Mouse (Mus musculus) heart, postnatal 0 days (tissue): ENCODE measurements at regions not wholly inside any gene's neighbourhood (a gene's known extent, or its start where the extent isn't known, plus 50 kb on each side); places are given as distances from the start of the nearest gene placed in this dataset.

Experiments
- ATAC-seq: fragments of 200-750 bp; cut with Nextera tagmentation; 2 replicates; pipeline ENCODE4 v1.8.0; 2017; ENCODE audit warnings: low read depth, moderate number of reproducible peaks, moderate library complexity; ENCODE audit not compliant: insufficient read depth
- DNase-seq: peaks from one replicate; pipeline ENCODE4 v3.0.0-alpha.2; 2016; ENCODE audit warnings: low spot score
- H3K27ac ChIP-seq: fragments of 300-500 bp; sonication (generic); 2 replicates; pipeline ENCODE4 v1.5.1; 2014; ENCODE audit warnings: low read depth, mild to moderate bottlenecking
- H3K27me3 ChIP-seq: fragments of 300-500 bp; sonication (generic); 2 replicates; pipeline ENCODE4 v1.6.1; 2014; ENCODE audit warnings: low read length, mixed read lengths; ENCODE audit not compliant: control insufficient read depth, insufficient read depth
- H3K36me3 ChIP-seq: fragments of 300-500 bp; sonication (generic); replicated peaks from 2 replicates; pipeline ENCODE4 v1.6.1; 2014; ENCODE audit warnings: low read length, mixed read lengths; ENCODE audit not compliant: control insufficient read depth, insufficient read depth
- H3K4me1 ChIP-seq: fragments of 300-500 bp; sonication (generic); 2 replicates; pipeline ENCODE4 v1.6.1; 2014; ENCODE audit warnings: antibody characterized with exemption; ENCODE audit not compliant: control insufficient read depth, insufficient read depth
- H3K4me2 ChIP-seq: fragments of 300-500 bp; sonication (generic); 2 replicates; pipeline ENCODE4 v1.6.1; 2014; ENCODE audit warnings: low read depth, mild to moderate bottlenecking, low read length, moderate library complexity
- H3K4me3 ChIP-seq: fragments of 300-500 bp; sonication (generic); 2 replicates; pipeline ENCODE4 v1.5.1; 2014; ENCODE audit warnings: low read depth, low read length
- H3K9ac ChIP-seq: fragments of 300-500 bp; sonication (generic); replicated peaks from 2 replicates; pipeline ENCODE4 v1.6.1; 2014; ENCODE audit warnings: low read depth, low read length, mixed read lengths
- H3K9me3 ChIP-seq: fragments of 300-500 bp; sonication (generic); replicated peaks from 2 replicates; pipeline ENCODE4 v1.6.1; 2016; ENCODE audit warnings: low read length; ENCODE audit not compliant: control insufficient read depth
- CTCF ChIP-seq: IDR thresholded peaks from 2 replicates; pipeline ENCODE4 v1.5.1; 2016; ENCODE audit warnings: antibody characterized with exemption, control low read depth, low read depth
- EP300 ChIP-seq: IDR thresholded peaks from 2 replicates; pipeline ENCODE4 v1.6.1; 2016; ENCODE audit warnings: antibody characterized with exemption, low read depth
- WGBS: fragments of 180-500 bp; shearing (Covaris S2); extraction: QIAGEN DNeasy Blood & Tissue Kit; methylation state at CpG from one replicate; pipeline ENCODE4 v1.1.7; 2014; 5-methylcytosine and 5-hydroxymethylcytosine counted together

GRCm38 (mm10) chr5:100231574-100231973, 72.0 kb upstream of the Tmem150c start:
- Histone ChIP-seq H3K4me2 (no peak overlapping the region), H3K9me3 (no peaks in the 10 kb centered on the region), H3K27ac (no peak overlapping the region), H3K4me1 (no peaks in the 10 kb centered on the region), H3K36me3 (no peaks in the 10 kb centered on the region), H3K27me3 (no peaks in the 10 kb centered on the region), H3K9ac (no peak overlapping the region), H3K4me3 (no peak overlapping the region)
- DNase-seq (no peak), ATAC-seq (no peak)
- WGBS: 79% methylated on average over 11 of the region's 11 CpGs
- TF ChIP-seq EP300: no peak
- no peak for TF ChIP-seq CTCF

GRCm38 (mm10) chr5:100230038-100230437, 70.4 kb upstream of the Tmem150c start:
- Histone ChIP-seq H3K27ac (no peak overlapping the region), H3K9me3 (no peaks in the 10 kb centered on the region), H3K4me2 (no peak overlapping the region), H3K4me1 (no peaks in the 10 kb centered on the region), H3K36me3 (no peaks in the 10 kb centered on the region), H3K27me3 (no peaks in the 10 kb centered on the region), H3K4me3 (no peak overlapping the region), H3K9ac (no peak overlapping the region)
- WGBS: 83% methylated on average over 4 of the region's 4 CpGs
- ATAC-seq (no peak), DNase-seq (no peak)
- no peak for TF ChIP-seq EP300
- TF ChIP-seq CTCF: no peak

- H3K36me3 ChIP-seq: no peaks in the 10 kb centered on the region
- no peaks in the 10 kb centered on the region for H3K9me3 ChIP-seq
- DNase-seq (no peak), ATAC-seq (no peak)
- H3K4me3 ChIP-seq: no peak overlapping the region
- H3K27me3 ChIP-seq: no peaks in the 10 kb centered on the region
- no peaks in the 10 kb centered on the region for H3K4me1 ChIP-seq
- TF ChIP-seq EP300: no peak
- no peak for TF ChIP-seq CTCF
- no peak overlapping the region for H3K27ac ChIP-seq
- H3K9ac ChIP-seq: no peak overlapping the region
- no peak overlapping the region for H3K4me2 ChIP-seq
- WGBS: 46% methylated on average over 5 of the region's 5 CpGs
Observed at GRCm38 (mm10) chr5:100227888-100228287, 68.3 kb upstream of the Tmem150c start.

GRCm38 (mm10) chr5:100226571-100227235, 67.1 kb upstream of the Tmem150c start:
- no peaks in the 10 kb centered on the region for H3K9me3 ChIP-seq
- ATAC-seq (no peak), DNase-seq (no peak)
- 84% methylated on average over 17 of the region's 17 CpGs for WGBS
- H3K27ac ChIP-seq: no peak overlapping the region
- no peak overlapping the region for H3K4me3 ChIP-seq
- H3K9ac ChIP-seq: no peak overlapping the region
- no peaks in the 10 kb centered on the region for H3K36me3 ChIP-seq
- no peaks in the 10 kb centered on the region for H3K4me1 ChIP-seq
- H3K4me2 ChIP-seq: no peak overlapping the region
- TF ChIP-seq EP300: no peak
- TF ChIP-seq CTCF: no peak
- no peaks in the 10 kb centered on the region for H3K27me3 ChIP-seq

- Histone ChIP-seq H3K4me3 (no peak overlapping the region), H3K9ac (no peak overlapping the region), H3K27me3 (no peaks in the 10 kb centered on the region), H3K4me1 (no peaks in the 10 kb centered on the region), H3K27ac (no peak overlapping the region), H3K9me3 (no peaks in the 10 kb centered on the region), H3K4me2 (no peak overlapping the region), H3K36me3 (no peaks in the 10 kb centered on the region)
- ATAC-seq (no peak), DNase-seq (no peak)
- no peak for TF ChIP-seq EP300
- no peak for TF ChIP-seq CTCF
- WGBS: 50% methylated on average over 7 of the region's 7 CpGs
Observed at GRCm38 (mm10) chr5:100225491-100225890, 65.9 kb upstream of the Tmem150c start.

- 74% methylated on average over 10 of the region's 10 CpGs for WGBS
- H3K9me3 ChIP-seq: no peaks in the 10 kb centered on the region
- TF ChIP-seq EP300: no peak
- no peak for ATAC-seq
- H3K9ac ChIP-seq: no peak overlapping the region
- DNase-seq: no peak
- H3K4me1 ChIP-seq: no peaks in the 10 kb centered on the region
- no peaks in the 10 kb centered on the region for H3K36me3 ChIP-seq
- H3K4me2 ChIP-seq: no peak overlapping the region
- no peak overlapping the region for H3K27ac ChIP-seq
- no peaks in the 10 kb centered on the region for H3K27me3 ChIP-seq
- no peak overlapping the region for H3K4me3 ChIP-seq
Observed at GRCm38 (mm10) chr5:100224773-100225363, 65.3 kb upstream of the Tmem150c start.
